Mouse (Mus musculus) MEL (cell line): ENCODE measurements around the gene Tubb2b. TPM values are rescaled to one million over a fixed set of nuclear protein-coding genes. Genes with fewer than 3 reads are reported as not detected.

ENCODE experiments used
- DNase-seq: peaks from one replicate; pipeline ENCODE4 v3.0.0; 2011; ENCODE audit warnings: low read depth, low spot score
- H3K27ac ChIP-seq: 2 replicates; pipeline ENCODE4 v1.5.1; 2012; ENCODE audit warnings: low read depth, mild to moderate bottlenecking, control low read depth, low read length, moderate library complexity; ENCODE audit not compliant: control insufficient read depth
- H3K27me3 ChIP-seq, 2 experiments: fragments of 150-350 bp in 1 of 2; sonication (generic) in 1 of 2; 2 replicates each; pipeline ENCODE4 v1.6.1; 2012; ENCODE audit warnings: low read length in 2 of 2, mild to moderate bottlenecking in 2 of 2, improper control_type of control experiment in 1 of 2, moderate library complexity in 1 of 2; ENCODE audit not compliant: insufficient read depth in 2 of 2, control insufficient read depth in 1 of 2
- H3K36me3 ChIP-seq, 2 experiments: 2 replicates each; pipeline ENCODE4 v1.6.1; 2012 to 2014; ENCODE audit warnings: low read length in 2 of 2, improper control_type of control experiment in 1 of 2, inconsistent platforms in 1 of 2, mild to moderate bottlenecking in 1 of 2; ENCODE audit not compliant: insufficient read depth in 2 of 2, control insufficient read depth in 1 of 2
- H3K4me1 ChIP-seq, 2 experiments: fragments of 150-350 bp in 1 of 2; sonication (generic) in 1 of 2; 2 replicates each; pipeline ENCODE4 v1.6.1; 2012; ENCODE audit warnings: low read length in 2 of 2, improper control_type of control experiment in 1 of 2, mild to moderate bottlenecking in 1 of 2; ENCODE audit not compliant: insufficient read depth in 2 of 2, control insufficient read depth in 1 of 2
- H3K4me3 ChIP-seq, 2 experiments: fragments of 150-350 bp in 1 of 2; sonication (generic) in 1 of 2; 2 replicates each; pipeline ENCODE4 v1.5.1; 2012; ENCODE audit warnings: low read depth in 2 of 2, low read length in 2 of 2, mild to moderate bottlenecking in 2 of 2, moderate library complexity in 2 of 2, control low read depth in 1 of 2, improper control_type of control experiment in 1 of 2; ENCODE audit not compliant: control insufficient read depth in 1 of 2, insufficient read depth in 1 of 2
- H3K79me2 ChIP-seq: 2 replicates; pipeline ENCODE4 v1.6.1; 2012; ENCODE audit warnings: mild to moderate bottlenecking, low read length, moderate library complexity; ENCODE audit not compliant: control insufficient read depth, poor library complexity, insufficient read depth
- H3K9ac ChIP-seq: 2 replicates; pipeline ENCODE4 v1.6.1; 2012; ENCODE audit warnings: low read depth, mild to moderate bottlenecking, control low read depth, low read length, moderate library complexity; ENCODE audit not compliant: control insufficient read depth, poor library complexity, severe bottlenecking
- H3K9me3 ChIP-seq: fragments of 150-350 bp; sonication (generic); replicated peaks from 2 replicates; pipeline ENCODE4 v1.6.1; 2012; ENCODE audit warnings: mild to moderate bottlenecking, low read length, improper control_type of control experiment, moderate library complexity; ENCODE audit not compliant: insufficient read depth
- CHD1 ChIP-seq: IDR thresholded peaks from 2 replicates; pipeline ENCODE4 v1.6.1; 2012; ENCODE audit warnings: low read depth, mild to moderate bottlenecking, inconsistent platforms, low read length, improper control_type of control experiment
- E2F4 ChIP-seq: IDR thresholded peaks from 2 replicates; pipeline ENCODE4 v1.6.1; 2011; ENCODE audit warnings: low read depth, low read length, improper control_type of control experiment, borderline replicate concordance
- EP300 ChIP-seq, 2 experiments: IDR thresholded peaks; 2 replicates each; pipeline ENCODE4 v1.6.1; 2011; ENCODE audit warnings: improper control_type of control experiment in 2 of 2, low read length in 2 of 2, low read depth in 1 of 2, mild to moderate bottlenecking in 1 of 2
- GATA1 ChIP-seq: IDR thresholded peaks from 2 replicates; pipeline ENCODE4 v1.6.1; 2011; ENCODE audit warnings: low read depth, low read length, improper control_type of control experiment
- HCFC1 ChIP-seq: IDR thresholded peaks from 2 replicates; pipeline ENCODE4 v1.6.1; 2012; ENCODE audit warnings: low read depth, mild to moderate bottlenecking, inconsistent platforms, low read length, improper control_type of control experiment, moderate library complexity
- KAT2A ChIP-seq: conservative IDR thresholded peaks from 2 replicates; pipeline ENCODE4 v1.6.1; 2012; ENCODE audit warnings: low read depth, low read length, improper control_type of control experiment, inconsistent platforms
- MAFK ChIP-seq: IDR thresholded peaks from 2 replicates; pipeline ENCODE4 v1.6.1; 2011; ENCODE audit warnings: low read depth, mild to moderate bottlenecking, low read length, improper control_type of control experiment, borderline replicate concordance
- MAX ChIP-seq: IDR thresholded peaks from 2 replicates; pipeline ENCODE4 v1.6.1; 2011; ENCODE audit warnings: low read length, improper control_type of control experiment
- MAZ ChIP-seq: IDR thresholded peaks from 2 replicates; pipeline ENCODE4 v1.6.1; 2012; ENCODE audit warnings: low read depth, mild to moderate bottlenecking, inconsistent platforms, low read length, improper control_type of control experiment
- MYB ChIP-seq: IDR thresholded peaks from 2 replicates; pipeline ENCODE4 v1.6.1; 2011; ENCODE audit warnings: mild to moderate bottlenecking, low read depth, low read length, improper control_type of control experiment
- NELFE ChIP-seq: IDR thresholded peaks from 2 replicates; pipeline ENCODE4 v1.6.1; 2011; ENCODE audit warnings: low read depth, low read length, improper control_type of control experiment
- POLR2A ChIP-seq, 2 experiments: IDR thresholded peaks; 2 replicates each; pipeline ENCODE4 v1.6.1; 2011 to 2012; ENCODE audit warnings: low read length in 2 of 2, mild to moderate bottlenecking in 2 of 2, control low read depth in 1 of 2, improper control_type of control experiment in 1 of 2, low read depth in 1 of 2, moderate library complexity in 1 of 2; ENCODE audit not compliant: control insufficient read depth in 1 of 2, insufficient read depth in 1 of 2, poor library complexity in 1 of 2
- POLR2AphosphoS2 ChIP-seq: IDR thresholded peaks from 2 replicates; pipeline ENCODE4 v1.6.1; 2011; ENCODE audit warnings: low read length, improper control_type of control experiment
- RAD21 ChIP-seq: IDR thresholded peaks from 2 replicates; pipeline ENCODE4 v1.6.1; 2011; ENCODE audit warnings: mild to moderate bottlenecking, low read depth, low read length, improper control_type of control experiment
- SIN3A ChIP-seq: IDR thresholded peaks from 2 replicates; pipeline ENCODE4 v1.6.1; 2012; ENCODE audit warnings: low read length, improper control_type of control experiment, inconsistent platforms
- SMC3 ChIP-seq: IDR thresholded peaks from 2 replicates; pipeline ENCODE4 v1.6.1; 2011; ENCODE audit warnings: low read depth, low read length, improper control_type of control experiment
- TBP ChIP-seq: IDR thresholded peaks from 2 replicates; pipeline ENCODE4 v1.8.0; 2011; ENCODE audit warnings: low read depth, low read length, improper control_type of control experiment
- ZMIZ1 ChIP-seq: IDR thresholded peaks from 2 replicates; pipeline ENCODE4 v1.6.1; 2012; ENCODE audit warnings: low read depth, mild to moderate bottlenecking, inconsistent platforms, low read length, improper control_type of control experiment, moderate library complexity
- ZNF384 ChIP-seq: IDR thresholded peaks from 2 replicates; pipeline ENCODE4 v1.6.1; 2012; ENCODE audit warnings: low read depth, mild to moderate bottlenecking, inconsistent platforms, low read length, improper control_type of control experiment
- polyA plus RNA-seq, 2 experiments: library from polyadenylated mRNA; stranded (reverse) in 1 of 2; unstranded in 1 of 2; fragments of >175 nt in 1 of 2; fragments of >200 nt in 1 of 2; gene quantifications; 2 replicates each; pipeline versions ENCODE4 v1.2.1 to v1.2.4; 2012; ENCODE audit warnings: low replicate concordance in 2 of 2, low read depth in 1 of 2; ENCODE audit not compliant: insufficient read length in 2 of 2, insufficient read depth in 1 of 2, missing spikeins in 1 of 2
- total RNA-seq: library from RNA; depleted of rRNA; stranded (reverse); fragments of 300-350 nt; gene quantifications from 2 replicates; pipeline ENCODE4 v1.2.3, GENCODE M21; 2012

The Tubb2b gene
- total and polyA plus RNA-seq, 3 experiments: 1.4 to 10.6 TPM; not detected in 1

- Histone ChIP-seq H3K4me1 (peaks cover 29 to 36% of the 10 kb centered on the region in 2 experiments), H3K9me3 (no peaks in the 10 kb centered on the region), H3K27me3 (no peaks in the 10 kb centered on the region), H3K4me3 (no peak overlapping the region), H3K79me2 (no peaks in the 10 kb centered on the region), H3K9ac (no peak overlapping the region), H3K27ac (no peak overlapping the region), H3K36me3 (peaks cover 0 to 31% of the 10 kb centered on the region in 2 experiments; a peak in 2 of 4 replicates)
- TF ChIP-seq MYB (no peak), GATA1 (no peak), TBP (no peak), KAT2A (no peak), RAD21 (no peak), MAFK (no peak), E2F4 (no peak), ZMIZ1 (no peak), EP300 (IDR thresholded peaks at IDR 0.05; ENCODE audit: low read depth in 1 of 2, low read length in 2 of 2) (no peak), SMC3 (no peak), MAX (no peak), ZNF384 (no peak)
- no peak for DNase-seq
Observed at GRCm38 (mm10) chr13:34113086-34113485, 17.2 kb downstream of the Tubb2b start.

GRCm38 (mm10) chr13:34112369-34113081 lies 17.7 kb downstream of the Tubb2b start:
- DNase-seq: no peak

GRCm38 (mm10) chr13:34111878-34112277 lies 18.4 kb downstream of the Tubb2b start:
- Histone ChIP-seq H3K27me3 (no peaks in the 10 kb centered on the region), H3K36me3 (peaks cover 0 to 22% of the 10 kb centered on the region in 2 experiments; a peak in 2 of 4 replicates), H3K4me3 (no peak overlapping the region), H3K27ac (no peak overlapping the region), H3K4me1 (peaks cover 18 to 28% of the 10 kb centered on the region in 2 experiments), H3K79me2 (no peaks in the 10 kb centered on the region), H3K9me3 (no peaks in the 10 kb centered on the region), H3K9ac (no peak overlapping the region)
- TF ChIP-seq POLR2AphosphoS2: no peak
- no peak for TF ChIP-seq MAZ
- TF ChIP-seq E2F4: no peak
- no peak for TF ChIP-seq TBP
- TF ChIP-seq HCFC1: no peak
- no peak for TF ChIP-seq ZNF384
- no peak for TF ChIP-seq POLR2A (IDR thresholded peaks at IDR 0.05; ENCODE audit: control insufficient read depth in 1 of 2, insufficient read depth in 1 of 2, low read depth in 1 of 2, low read length in 2 of 2, poor library complexity in 1 of 2)
- no peak for TF ChIP-seq CHD1
- TF ChIP-seq SIN3A: no peak
- no peak for TF ChIP-seq NELFE
- no peak for TF ChIP-seq MAX
- no peak for DNase-seq

More at GRCm38 (mm10) chr13:34112369-34113081, 17.7 kb downstream of the Tubb2b start:
- no peaks in the 10 kb centered on the region for H3K79me2 ChIP-seq
- TF ChIP-seq MAX: no peak
- H3K4me3 ChIP-seq: no peak overlapping the region
- peaks cover 0 to 25% of the 10 kb centered on the region in 2 experiments; a peak in 2 of 4 replicates for H3K36me3 ChIP-seq
- no peak overlapping the region for H3K27ac ChIP-seq
- no peaks in the 10 kb centered on the region for H3K27me3 ChIP-seq
- H3K9me3 ChIP-seq: no peaks in the 10 kb centered on the region
- H3K4me1 ChIP-seq: peaks cover 23 to 31% of the 10 kb centered on the region in 2 experiments
- H3K9ac ChIP-seq: no peak overlapping the region
